Comparison of ENCODE assay signal across 25 mouse cellular contexts in genomic region chr4:10052869-10053268, GRCm38 (mm10).
"Had no signal": no experiment of that assay in that cellular context is flagged by ENCODE, and none has a peak within 500 bp of the region (broad histone marks: within the 10 kb centered on the region; RNA-seq: fewer than 3 reads in every experiment).

No protein-coding gene starts in this region.

- ATAC-seq: inflammation-experienced regulatory T-cells, adult 6 months; intestine, embryonic 15.5 days; intestine, postnatal 0 days had no signal

- H3K4me1 ChIP-seq: heart, embryonic 10.5 days; heart, embryonic 12.5 days; intestine, embryonic 15.5 days; liver, embryonic 13.5 days; liver, embryonic 15.5 days had no signal

- H3K27ac ChIP-seq: gastrocnemius, adult 2 months; heart, embryonic 10.5 days; hindbrain, embryonic 14.5 days; intestine, embryonic 15.5 days; layer of hippocampus, adult 2 months; left cerebral cortex, adult 2 months; limb, embryonic 10.5 days; limb, embryonic 12.5 days; liver, embryonic 13.5 days; liver, embryonic 15.5 days had no signal

- H3K4me3 ChIP-seq: gastrocnemius, adult 2 months; heart, embryonic 10.5 days; heart, embryonic 12.5 days; intestine, embryonic 15.5 days; layer of hippocampus, adult 2 months; left cerebral cortex, adult 2 months; limb, embryonic 10.5 days; limb, embryonic 12.5 days; liver, embryonic 13.5 days; liver, embryonic 15.5 days had no signal

- DNase-seq: gastrocnemius, adult 2 months; gastrocnemius, postnatal 10 days; gastrocnemius, postnatal 25 days; heart, adult 18-20 months; heart, postnatal 10 days; heart, postnatal 4 days; kidney, adult 18-20 months; kidney, adult 8-10 months; kidney, postnatal 10 days; kidney, postnatal 25 days; kidney, postnatal 4 days; liver; liver, embryonic 13.5 days had no signal

- H3K9me3 ChIP-seq: heart, embryonic 10.5 days; heart, embryonic 12.5 days; intestine, embryonic 15.5 days; limb, embryonic 10.5 days; limb, embryonic 12.5 days; liver, embryonic 13.5 days; liver, embryonic 15.5 days had no signal

- H3K27me3 ChIP-seq: heart, embryonic 12.5 days; intestine, embryonic 15.5 days; limb, embryonic 12.5 days; liver, embryonic 13.5 days; liver, embryonic 15.5 days had no signal

- H3K36me3 ChIP-seq: heart, embryonic 10.5 days; heart, embryonic 12.5 days; intestine, embryonic 15.5 days; limb, embryonic 10.5 days; limb, embryonic 12.5 days; liver, embryonic 13.5 days; liver, embryonic 15.5 days had no signal

- H3K9ac ChIP-seq: heart, embryonic 12.5 days; hindbrain, embryonic 14.5 days; intestine, embryonic 15.5 days; limb, embryonic 12.5 days; liver, embryonic 13.5 days; liver, embryonic 15.5 days had no signal

- H3K4me2 ChIP-seq: heart, embryonic 12.5 days; hindbrain, embryonic 14.5 days; intestine, embryonic 15.5 days; limb, embryonic 12.5 days; liver, embryonic 11.5 days; liver, embryonic 13.5 days; liver, embryonic 15.5 days had no signal
